Mouse (Mus musculus): ENCODE data around the gene Metap1.

GRCm38 (mm10) chr3:138424247-138424646 lies 65.1 kb downstream of the Metap1 start:
- TF ChIP-seq TAL1 (IDR thresholded peaks at IDR 0.05; ENCODE audit: low read length) = no peak
- no peak for TF ChIP-seq GATA1 (IDR thresholded peaks at IDR 0.05; ENCODE audit: low read length)

Measured in erythroblast, embryonic 14.5 days (primary cell).